Mouse (Mus musculus) heart, adult 2 months (tissue): ENCODE results near the gene Sema5b.

Experiments used
- CTCF ChIP-seq: fragments of 200-600 bp; IDR thresholded peaks from 2 replicates; pipeline ENCODE4 v1.8.1; 2022; ENCODE audit warnings: antibody characterized with exemption, mild to moderate bottlenecking, moderate library complexity
- EP300 ChIP-seq: fragments of 200-500 bp; IDR thresholded peaks from 2 replicates; pipeline ENCODE4 v1.6.1; 2011; ENCODE audit warnings: low read depth, low read length, control low read depth; ENCODE audit not compliant: insufficient read depth
- POLR2A ChIP-seq: fragments of 200-500 bp; IDR thresholded peaks from 2 replicates; pipeline ENCODE4 v1.6.1; 2011; ENCODE audit warnings: mild to moderate bottlenecking, low read depth, low read length, control low read depth; ENCODE audit not compliant: insufficient read depth

DNA sequence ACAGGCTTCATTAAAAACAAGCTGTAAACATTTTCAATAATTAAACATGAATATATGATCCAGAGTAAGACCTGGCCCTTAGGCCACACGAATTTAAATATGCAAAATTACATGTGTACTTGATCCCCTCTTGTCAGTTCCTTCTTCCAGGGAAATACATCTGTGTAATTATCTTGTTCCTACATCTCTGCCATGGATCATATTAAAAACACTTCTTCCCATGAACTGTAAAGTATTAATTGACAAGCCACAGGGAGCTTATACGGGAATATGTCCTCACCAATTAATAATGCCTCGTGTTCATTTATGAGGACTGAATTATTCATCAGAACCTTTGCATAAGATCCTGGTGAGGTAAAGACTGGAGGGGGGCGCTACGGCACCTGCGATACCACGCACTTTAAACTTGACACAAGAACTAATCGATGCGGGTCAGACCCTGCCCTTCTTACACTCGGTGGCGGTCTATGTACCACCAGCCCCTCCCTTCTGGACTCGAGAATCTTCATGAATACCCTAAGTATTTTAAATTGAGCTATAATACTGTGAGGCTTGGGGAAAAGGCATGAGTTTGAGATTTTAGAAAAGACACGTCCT is 153.4 kb downstream of the Sema5b start:
- TF ChIP-seq CTCF = no peak
- TF ChIP-seq POLR2A = no peak
- TF ChIP-seq EP300 = no peak
